Mouse (Mus musculus) lung, postnatal 0 days (tissue): ENCODE measurements at regions not wholly inside any gene's neighbourhood (a gene's known extent, or its start where the extent isn't known, plus 50 kb on each side); places are given as distances from the start of the nearest gene placed in this dataset.

Source experiments
- CTCF ChIP-seq: IDR thresholded peaks from 2 replicates; pipeline ENCODE4 v1.5.1; 2016; ENCODE audit warnings: antibody characterized with exemption, mild to moderate bottlenecking
- EP300 ChIP-seq: IDR thresholded peaks from 2 replicates; pipeline ENCODE4 v1.6.1; 2016; ENCODE audit warnings: antibody characterized with exemption, mild to moderate bottlenecking, control low read depth

DNA sequence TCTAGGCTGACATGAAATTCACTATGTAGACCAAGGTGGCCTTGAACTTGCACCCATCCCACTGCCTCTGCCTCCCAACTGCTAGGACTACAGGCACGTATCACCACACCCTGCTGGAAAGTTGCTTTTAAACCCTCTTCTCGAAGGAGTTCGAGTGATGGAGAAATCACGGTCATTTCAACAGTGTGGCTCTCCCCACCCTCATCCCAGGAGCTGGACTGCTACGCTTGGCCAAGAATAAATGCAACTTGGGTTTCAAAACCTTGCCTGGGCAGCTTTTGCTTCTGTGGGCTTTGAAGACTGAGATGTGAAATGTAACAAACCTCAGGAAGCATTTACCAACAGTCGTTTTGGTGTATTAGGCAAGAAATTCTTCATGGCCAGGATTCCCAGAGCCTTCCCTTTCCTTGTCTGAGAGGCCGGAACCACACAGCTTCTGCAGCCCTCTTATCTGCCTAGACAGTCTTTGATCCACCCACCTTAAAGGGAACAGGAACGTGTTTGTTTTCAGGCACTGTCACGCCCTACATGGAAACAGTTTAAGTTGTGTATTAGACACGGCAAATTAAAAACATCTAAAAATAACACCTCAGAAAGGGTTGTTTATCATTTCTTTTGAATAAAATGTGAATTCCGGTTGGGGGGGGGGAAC lies 103.0 kb upstream of the Map3k1 start:
- TF ChIP-seq EP300: no peak
- TF ChIP-seq CTCF: no peak
